Mouse (Mus musculus) liver, postnatal 0 days (tissue): ENCODE data around the gene Golm1.

Experiments
- CTCF ChIP-seq: sonication (generic); IDR thresholded peaks from 2 replicates; pipeline ENCODE4 v1.5.1; 2016; ENCODE audit warnings: antibody characterized with exemption, low read depth
- EP300 ChIP-seq: IDR thresholded peaks from 2 replicates; pipeline ENCODE4 v1.6.1; 2016; ENCODE audit warnings: antibody characterized with exemption, low read depth, mild to moderate bottlenecking

GRCm38 (mm10) chr13:59657781-59658180 lies 17.8 kb downstream of the Golm1 start:
- TF ChIP-seq CTCF (no peak), EP300 (no peak)
